In genomic region chr13:23910121-23910520, GRCm38 (mm10) we compare ENCODE assay signal across 33 mouse cellular contexts. TPM values are rescaled to one million over a fixed set of nuclear protein-coding genes. Genes with fewer than 3 reads are reported as not detected.
DNase-seq lines count a peak whose midpoint lies in the region; ATAC-seq and TF ChIP-seq lines count a peak whose summit lies in the region.
"Had no signal": no experiment of that assay in that cellular context is flagged by ENCODE, and none has a peak within 500 bp of the region (broad histone marks: within the 10 kb centered on the region; RNA-seq: fewer than 3 reads in every experiment).

No protein-coding gene starts in this region.

- no peaks in the 10 kb centered on the region for H3K79me2 ChIP-seq in liver, adult 2 months (ENCODE audit: control insufficient read depth, insufficient read depth, low read length)

- no peaks in the 10 kb centered on the region for H3K9me3 ChIP-seq in liver, embryonic 12.5 days (replicated peaks)
- H3K9me3 ChIP-seq in hindbrain, embryonic 13.5 days: no peaks in the 10 kb centered on the region
- no peaks in the 10 kb centered on the region for H3K9me3 ChIP-seq in midbrain, embryonic 11.5 days (ENCODE audit: control insufficient read depth, low read length)
- H3K9me3 ChIP-seq: embryonic facial prominence, embryonic 12.5 days; embryonic facial prominence, embryonic 15.5 days; G1E; heart, embryonic 12.5 days; heart, embryonic 15.5 days; hindbrain, embryonic 12.5 days had no signal

- TF ChIP-seq POLR2A in liver, adult 2 months (IDR thresholded peaks at IDR 0.05; ENCODE audit: extremely low read depth, insufficient read depth, low read length): no peak

- DNase-seq in liver, adult 2 months (ENCODE audit: extremely low read depth, low read depth, low spot score): peak; percentile 35
- peak; percentile 52 for DNase-seq in thymus, postnatal 0 days (ENCODE audit: low spot score)
- no peak for DNase-seq in thymus, postnatal 25 days
- peak; percentile 15 for DNase-seq in naive thymus-derived CD4-positive, alpha-beta T cell, adult 2 months (ENCODE audit: low read depth)
- DNase-seq in gastrocnemius, postnatal 4 days (ENCODE audit: low spot score in 2 of 2): no peak
- no peak for DNase-seq in midbrain, embryonic 11.5 days (ENCODE audit: low spot score, missing footprints)
- DNase-seq: adrenal gland, postnatal 10 days; adrenal gland, postnatal 36 days; B cell, adult 2 months; cerebellum, adult 18-20 months; cerebellum, adult 9-10 months; cerebellum, postnatal 14 days; forebrain, postnatal 0 days; gastrocnemius, postnatal 36 days; heart, adult 18-20 months; heart, postnatal 10 days; heart, postnatal 4 days had no signal

- H3K4me3 ChIP-seq in liver, adult 2 months (ENCODE audit: insufficient read depth, low read depth, low read length): no peak overlapping the region
- H3K4me3 ChIP-seq in liver, embryonic 12.5 days: no peak overlapping the region
- H3K4me3 ChIP-seq in hindbrain, embryonic 13.5 days: no peak overlapping the region
- no peak overlapping the region for H3K4me3 ChIP-seq in midbrain, embryonic 11.5 days (ENCODE audit: low read depth, low read length)
- H3K4me3 ChIP-seq: embryonic facial prominence, embryonic 12.5 days; embryonic facial prominence, embryonic 15.5 days; heart, embryonic 12.5 days; heart, embryonic 15.5 days; hindbrain, embryonic 12.5 days had no signal

- H3K9ac ChIP-seq in liver, adult 2 months (ENCODE audit: low read depth, low read length): no peak overlapping the region
- no peak overlapping the region for H3K9ac ChIP-seq in liver, embryonic 12.5 days
- H3K9ac ChIP-seq in hindbrain, embryonic 13.5 days: no peak overlapping the region
- H3K9ac ChIP-seq in midbrain, embryonic 11.5 days (ENCODE audit: low read length): no peak overlapping the region
- H3K9ac ChIP-seq: embryonic facial prominence, embryonic 12.5 days; embryonic facial prominence, embryonic 15.5 days; forebrain, postnatal 0 days; heart, embryonic 12.5 days; heart, embryonic 15.5 days; hindbrain, embryonic 12.5 days had no signal

- WGBS in liver, adult 2 months: 34% methylated on average over 5 of the region's 5 CpGs
- WGBS in liver, embryonic 12.5 days (ENCODE audit: insufficient replicate concordance): 47% methylated on average over 5 of the region's 5 CpGs
- whole genome bisulfite sequencing in hindbrain, embryonic 13.5 days: 83% methylated on average over 5 of the region's 5 CpGs
- 86% methylated on average over 5 of the region's 5 CpGs for WGBS in midbrain, embryonic 11.5 days

- no peak for TF ChIP-seq CTCF in liver, adult 2 months (IDR thresholded peaks at IDR 0.05; ENCODE audit: low read depth, low read length)

- peaks cover 32% of the 10 kb centered on the region for H3K4me1 ChIP-seq in liver, adult 2 months (ENCODE audit: control insufficient read depth, insufficient read depth, low read length)
- peaks cover 41% of the 10 kb centered on the region for H3K4me1 ChIP-seq in liver, embryonic 12.5 days
- H3K4me1 ChIP-seq in hindbrain, embryonic 13.5 days (replicated peaks): no peaks in the 10 kb centered on the region
- peaks cover 2% of the 10 kb centered on the region; the same call in 1 of the 2 replicates for H3K4me1 ChIP-seq in midbrain, embryonic 11.5 days (ENCODE audit: control insufficient read depth, insufficient read depth, low read length)
- H3K4me1 ChIP-seq: embryonic facial prominence, embryonic 12.5 days; embryonic facial prominence, embryonic 15.5 days; hindbrain, embryonic 12.5 days had no signal

- H3K27ac ChIP-seq in liver, adult 2 months (replicated peaks; ENCODE audit: insufficient read depth, low read depth, low read length): no peak overlapping the region
- no peak overlapping the region for H3K27ac ChIP-seq in liver, embryonic 12.5 days
- no peak overlapping the region for H3K27ac ChIP-seq in hindbrain, embryonic 13.5 days
- H3K27ac ChIP-seq in midbrain, embryonic 11.5 days (ENCODE audit: low read depth, low read length): no peak overlapping the region
- H3K27ac ChIP-seq: embryonic facial prominence, embryonic 12.5 days; embryonic facial prominence, embryonic 15.5 days; heart, embryonic 15.5 days; hindbrain, embryonic 12.5 days had no signal

- no peaks in the 10 kb centered on the region for H3K27me3 ChIP-seq in liver, adult 2 months (ENCODE audit: control insufficient read depth, insufficient read depth, low read length)
- no peaks in the 10 kb centered on the region; the same call in 1 of the 2 replicates for H3K27me3 ChIP-seq in liver, embryonic 12.5 days (replicated peaks)
- H3K27me3 ChIP-seq in hindbrain, embryonic 13.5 days: no peaks in the 10 kb centered on the region
- no peaks in the 10 kb centered on the region for H3K27me3 ChIP-seq in midbrain, embryonic 11.5 days (ENCODE audit: control insufficient read depth, insufficient read depth, low read length)
- H3K27me3 ChIP-seq: CH12.LX; embryonic facial prominence, embryonic 12.5 days; embryonic facial prominence, embryonic 15.5 days; heart, embryonic 15.5 days; hindbrain, embryonic 12.5 days; Patski had no signal

- no peak overlapping the region for H3K4me2 ChIP-seq in liver, embryonic 12.5 days
- H3K4me2 ChIP-seq in hindbrain, embryonic 13.5 days: no peak overlapping the region
- H3K4me2 ChIP-seq in midbrain, embryonic 11.5 days: no peak overlapping the region
- H3K4me2 ChIP-seq: embryonic facial prominence, embryonic 12.5 days; embryonic facial prominence, embryonic 15.5 days; heart, embryonic 12.5 days; heart, embryonic 15.5 days; hindbrain, embryonic 12.5 days had no signal

- H3K36me3 ChIP-seq in liver, adult 2 months (ENCODE audit: control insufficient read depth, insufficient read depth, low read length): peaks cover 30% of the 10 kb centered on the region
- no peaks in the 10 kb centered on the region for H3K36me3 ChIP-seq in liver, embryonic 12.5 days
- no peaks in the 10 kb centered on the region for H3K36me3 ChIP-seq in hindbrain, embryonic 13.5 days
- H3K36me3 ChIP-seq in midbrain, embryonic 11.5 days (ENCODE audit: control insufficient read depth, insufficient read depth, low read length): no peaks in the 10 kb centered on the region
- H3K36me3 ChIP-seq: embryonic facial prominence, embryonic 12.5 days; embryonic facial prominence, embryonic 15.5 days; G1E; heart, embryonic 12.5 days; heart, embryonic 15.5 days; hindbrain, embryonic 12.5 days had no signal

- no peak for ATAC-seq in liver, embryonic 12.5 days
- no peak for ATAC-seq in hindbrain, embryonic 13.5 days (ENCODE audit: low FRiP score)
- ATAC-seq in midbrain, embryonic 11.5 days (ENCODE audit: low FRiP score): no peak
- ATAC-seq: forebrain, embryonic 14.5 days; forebrain, postnatal 0 days; hindbrain, embryonic 16.5 days; Patski had no signal

RNA-seq across cellular contexts. Expression of gene Slc17a4, which starts 4.7 kb away (rescaled TPM):
- total RNA-seq in liver, adult 2 months (2014; rRNA removed): 22.4 and 27.4 TPM in 2 replicates
- 52.0 and 60.3 TPM in 2 replicates for polyA plus RNA-seq in liver, adult 2 months (2012; rRNA removed)
- polyA plus RNA-seq in liver, embryonic 12.5 days (2016; fragmentation: Nextera tagmentation; extraction: Ambion mirVana): 0.06 TPM in 1 of 2 replicates, not detected in the other
- 0.10 and 0.23 TPM in 2 replicates for polyA plus RNA-seq in thymus, postnatal 0 days (2015; fragmentation: Nextera tagmentation; extraction: Ambion mirVana)
- 0.09 TPM in 1 of 2 replicates, not detected in the other for polyA plus RNA-seq in hindbrain, embryonic 13.5 days (2015; fragmentation: Nextera tagmentation; extraction: Ambion mirVana)
- total RNA-seq in gastrocnemius, postnatal 4 days (2021): not detected
- not detected in 2 replicates for polyA plus RNA-seq in midbrain, embryonic 11.5 days (2014; fragmentation: Nextera tagmentation; extraction: Ambion mirVana)
- total RNA-seq: forebrain, postnatal 0 days; gastrocnemius, adult 8-10 months; gastrocnemius, postnatal 36 days; heart, adult 18-20 months; heart, postnatal 10 days; heart, postnatal 4 days had no signal
- polyA plus RNA-seq: embryonic facial prominence, embryonic 12.5 days; embryonic facial prominence, embryonic 15.5 days; forebrain, embryonic 11.5 days; forebrain, embryonic 14.5 days; forebrain, postnatal 0 days; frontal cortex, adult 2 months; G1E; heart, embryonic 12.5 days; heart, embryonic 15.5 days; hindbrain, embryonic 16.5 days had no signal

RNA-seq across cellular contexts. Expression of gene Hist1h2ba, which starts 23.8 kb away (rescaled TPM):
- not detected in 2 replicates for total RNA-seq in liver, adult 2 months (2014; rRNA removed)
- not detected in 2 replicates for polyA plus RNA-seq in liver, adult 2 months (2012; rRNA removed)
- polyA plus RNA-seq in liver, embryonic 12.5 days (2016; fragmentation: Nextera tagmentation; extraction: Ambion mirVana): not detected in 2 replicates
- not detected in 2 replicates for polyA plus RNA-seq in thymus, postnatal 0 days (2015; fragmentation: Nextera tagmentation; extraction: Ambion mirVana)
- polyA plus RNA-seq in hindbrain, embryonic 13.5 days (2015; fragmentation: Nextera tagmentation; extraction: Ambion mirVana): not detected in 2 replicates
- total RNA-seq in gastrocnemius, postnatal 4 days (2021): not detected
- polyA plus RNA-seq in midbrain, embryonic 11.5 days (2014; fragmentation: Nextera tagmentation; extraction: Ambion mirVana): not detected in 2 replicates
- total RNA-seq: adrenal gland, adult 18-20 months; adrenal gland, postnatal 10 days; adrenal gland, postnatal 36 days; CH12.LX; forebrain, postnatal 0 days; G1E; gastrocnemius, adult 8-10 months; gastrocnemius, postnatal 36 days; heart, adult 18-20 months; heart, postnatal 10 days; heart, postnatal 4 days had no signal
- polyA plus RNA-seq: embryonic facial prominence, embryonic 12.5 days; embryonic facial prominence, embryonic 15.5 days; forebrain, embryonic 11.5 days; forebrain, embryonic 14.5 days; forebrain, postnatal 0 days; frontal cortex, adult 2 months; G1E; heart, embryonic 12.5 days; heart, embryonic 15.5 days; hindbrain, embryonic 12.5 days; hindbrain, embryonic 16.5 days; Patski had no signal

RNA-seq across cellular contexts. Expression of gene Hist1h2aa, which starts 24.1 kb away (rescaled TPM):
- not detected in 2 replicates for total RNA-seq in liver, adult 2 months (2014; rRNA removed)
- not detected in 2 replicates for polyA plus RNA-seq in liver, adult 2 months (2012; rRNA removed)
- polyA plus RNA-seq in liver, embryonic 12.5 days (2016; fragmentation: Nextera tagmentation; extraction: Ambion mirVana): not detected in 2 replicates
- polyA plus RNA-seq in thymus, postnatal 0 days (2015; fragmentation: Nextera tagmentation; extraction: Ambion mirVana): not detected in 2 replicates
- polyA plus RNA-seq in hindbrain, embryonic 13.5 days (2015; fragmentation: Nextera tagmentation; extraction: Ambion mirVana): not detected in 2 replicates
- not detected for total RNA-seq in gastrocnemius, postnatal 4 days (2021)
- not detected in 2 replicates for polyA plus RNA-seq in midbrain, embryonic 11.5 days (2014; fragmentation: Nextera tagmentation; extraction: Ambion mirVana)
- total RNA-seq: adrenal gland, adult 18-20 months; adrenal gland, postnatal 10 days; adrenal gland, postnatal 36 days; CH12.LX; forebrain, postnatal 0 days; G1E; gastrocnemius, adult 8-10 months; gastrocnemius, postnatal 36 days; heart, adult 18-20 months; heart, postnatal 10 days; heart, postnatal 4 days had no signal
- polyA plus RNA-seq: embryonic facial prominence, embryonic 12.5 days; embryonic facial prominence, embryonic 15.5 days; forebrain, embryonic 11.5 days; forebrain, embryonic 14.5 days; forebrain, postnatal 0 days; frontal cortex, adult 2 months; G1E; heart, embryonic 12.5 days; heart, embryonic 15.5 days; hindbrain, embryonic 12.5 days; hindbrain, embryonic 16.5 days; Patski had no signal

RNA-seq across cellular contexts. Expression of gene Slc17a1, which starts 42.6 kb away (rescaled TPM):
- 13.3 and 20.1 TPM in 2 replicates for total RNA-seq in liver, adult 2 months (2014; rRNA removed)
- polyA plus RNA-seq in liver, adult 2 months (2012; rRNA removed): 12.9 and 14.5 TPM in 2 replicates
- polyA plus RNA-seq in liver, embryonic 12.5 days (2016; fragmentation: Nextera tagmentation; extraction: Ambion mirVana): not detected in 2 replicates
- 0.09 and 0.13 TPM in 2 replicates for polyA plus RNA-seq in thymus, postnatal 0 days (2015; fragmentation: Nextera tagmentation; extraction: Ambion mirVana)
- not detected in 2 replicates for polyA plus RNA-seq in hindbrain, embryonic 13.5 days (2015; fragmentation: Nextera tagmentation; extraction: Ambion mirVana)
- total RNA-seq in gastrocnemius, postnatal 4 days (2021): not detected
- polyA plus RNA-seq in midbrain, embryonic 11.5 days (2014; fragmentation: Nextera tagmentation; extraction: Ambion mirVana): 0.08 TPM in 1 of 2 replicates, not detected in the other
- total RNA-seq: adrenal gland, adult 18-20 months; adrenal gland, postnatal 36 days; CH12.LX; forebrain, postnatal 0 days; gastrocnemius, adult 8-10 months; gastrocnemius, postnatal 36 days; heart, adult 18-20 months; heart, postnatal 10 days; heart, postnatal 4 days had no signal
- polyA plus RNA-seq: embryonic facial prominence, embryonic 12.5 days; embryonic facial prominence, embryonic 15.5 days; forebrain, embryonic 11.5 days; forebrain, embryonic 14.5 days; forebrain, postnatal 0 days; frontal cortex, adult 2 months; G1E; heart, embryonic 12.5 days; heart, embryonic 15.5 days; hindbrain, embryonic 12.5 days; hindbrain, embryonic 16.5 days had no signal

Comparison
In these comparisons a context has a peak if more than half of its experiments do, and no peak if none do; other contexts are left out.
1. DNase-seq: peak in liver, adult 2 months (single experiment), thymus, postnatal 0 days (single experiment) and naive thymus-derived CD4-positive, alpha-beta T cell, adult 2 months (single experiment); none in thymus, postnatal 25 days (single experiment), gastrocnemius, postnatal 4 days (0 of 2) and midbrain, embryonic 11.5 days (single experiment).
2. RNA of gene Slc17a4, which starts 4.7 kb away (polyA plus RNA-seq): 52.0 to 60.3 TPM in liver, adult 2 months; 0.10 to 0.23 TPM in thymus, postnatal 0 days, 0.09 TPM in hindbrain, embryonic 13.5 days, 0.06 TPM in liver, embryonic 12.5 days and not detected in midbrain, embryonic 11.5 days; every median in the first group is over 10 times any median in the second.